Mouse (Mus musculus) G1E (cell line): ENCODE results near the gene Prkag1. TPM values are rescaled to one million over a fixed set of nuclear protein-coding genes. Genes with fewer than 3 reads are reported as not detected.
"Not testable (repeated sequence)": the region's sequence is repeated elsewhere in the genome, so short reads cannot be mapped to it uniquely, and the experiment has no call there.

Experiments
- ATAC-seq: 2 replicates; pipeline ENCODE4 v1.8.0; 2016; ENCODE audit warnings: mild to moderate bottlenecking; ENCODE audit not compliant: insufficient number of reproducible peaks, poor library complexity, low FRiP score, severe bottlenecking; ENCODE audit errors: extremely low read depth
- DNase-seq: peaks from one replicate; pipeline ENCODE4 v3.0.0; 2012; ENCODE audit warnings: low spot score
- H3K27me3 ChIP-seq: 2 replicates; pipeline ENCODE4 v1.6.1; 2012; ENCODE audit warnings: mild to moderate bottlenecking, low read length, inconsistent platforms; ENCODE audit not compliant: insufficient read depth
- H3K36me3 ChIP-seq: replicated peaks from 2 replicates; pipeline ENCODE3; 2012; ENCODE audit warnings: mild to moderate bottlenecking, inconsistent platforms
- H3K4me1 ChIP-seq: 2 replicates; pipeline ENCODE4 v1.6.1; 2012; ENCODE audit warnings: low read depth, low read length, inconsistent platforms, mixed read lengths; ENCODE audit not compliant: insufficient read depth
- H3K4me3 ChIP-seq: 2 replicates; pipeline ENCODE4 v1.5.1; 2012; ENCODE audit warnings: low read depth, mild to moderate bottlenecking, inconsistent platforms, low read length, moderate library complexity, mixed read lengths
- H3K9me3 ChIP-seq: replicated peaks from 2 replicates; pipeline ENCODE4 v1.6.1; 2012; ENCODE audit warnings: inconsistent platforms
- CTCF ChIP-seq: IDR thresholded peaks from 2 replicates; pipeline ENCODE4 v1.5.1; 2012; ENCODE audit warnings: low read depth, low read length, inconsistent platforms, mixed read lengths
- GATA1 ChIP-seq: IDR thresholded peaks from 2 replicates; pipeline ENCODE4 v1.6.1; 2012; ENCODE audit warnings: borderline replicate concordance, low read length, inconsistent platforms, mixed read lengths
- GATA2 ChIP-seq: IDR thresholded peaks from 2 replicates; pipeline ENCODE4 v1.6.1; 2012; ENCODE audit warnings: low read depth, low read length, inconsistent platforms, borderline replicate concordance
- POLR2AphosphoS5 ChIP-seq: IDR thresholded peaks from 2 replicates; pipeline ENCODE4 v1.6.1; 2012; ENCODE audit warnings: low read depth, low read length, inconsistent platforms; ENCODE audit not compliant: insufficient replicate concordance
- TAL1 ChIP-seq: conservative IDR thresholded peaks from 2 replicates; pipeline ENCODE4 v1.6.1; 2012; ENCODE audit warnings: low read depth, low read length, inconsistent platforms, mixed read lengths
- polyA plus RNA-seq: library from polyadenylated mRNA; stranded (reverse); fragments of >175 nt; gene quantifications from 2 replicates; pipeline ENCODE4 v1.2.3, GENCODE M21; 2012
- total RNA-seq, 2 experiments: library from RNA; stranded (forward) in 1 of 2; stranded (reverse) in 1 of 2; fragments of 200-1000 nt in 1 of 2; fragments of >200 nt in 1 of 2; fragmentation: Nextera tagmentation in 1 of 2; gene quantifications; 2 replicates each; pipeline ENCODE4 v1.2.3; 2014 to 2017

The Prkag1 gene
- total and polyA plus RNA-seq, 3 experiments = 62.8 to 150 (median 106) TPM

DNA sequence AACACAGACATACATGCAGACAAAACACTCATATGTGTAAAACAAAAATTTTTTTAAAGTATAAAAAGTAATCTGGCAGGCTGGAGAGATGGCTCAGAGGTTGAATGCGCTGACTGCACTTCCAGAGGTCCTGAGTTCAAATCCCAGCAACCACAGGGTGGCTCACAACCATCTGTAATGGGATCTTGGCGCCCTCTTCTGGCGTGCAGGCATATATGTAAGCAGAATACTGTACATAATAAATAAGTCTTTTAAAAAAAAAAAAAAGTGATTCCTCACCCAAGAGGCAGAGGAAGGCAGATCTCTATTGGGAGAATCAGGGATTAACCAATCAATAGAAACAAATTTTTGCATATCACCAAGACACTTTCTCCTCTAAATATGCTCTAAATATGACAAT is 7.9 kb downstream of the Prkag1 start:
- ATAC-seq = no peak
- H3K4me3 ChIP-seq = no peak overlapping the region
- no peaks in the 10 kb centered on the region for H3K9me3 ChIP-seq
- peaks cover 95% of the 10 kb centered on the region for H3K36me3 ChIP-seq
- peaks cover 44% of the 10 kb centered on the region for H3K4me1 ChIP-seq
- TF ChIP-seq CTCF = no peak
- no peak for TF ChIP-seq TAL1
- no peak for TF ChIP-seq GATA2
- TF ChIP-seq POLR2AphosphoS5 = no peak
- no peak for TF ChIP-seq GATA1
- DNase-seq = no peak
- H3K27me3 ChIP-seq = no peaks in the 10 kb centered on the region

- H3K4me1 ChIP-seq = peaks cover 32% of the 10 kb centered on the region
- ATAC-seq (no peak), DNase-seq (no peak)
- H3K36me3 ChIP-seq = peaks cover 95% of the 10 kb centered on the region
- no peaks in the 10 kb centered on the region for H3K9me3 ChIP-seq
- H3K27me3 ChIP-seq = no peaks in the 10 kb centered on the region
- no peak overlapping the region for H3K4me3 ChIP-seq
- no peak for TF ChIP-seq CTCF
- no peak for TF ChIP-seq GATA1
- TF ChIP-seq POLR2AphosphoS5 = no peak
- TF ChIP-seq GATA2 = no peak
Observed at GRCm38 (mm10) chr15:98822147-98822546, 9.2 kb downstream of the Prkag1 start.

DNA sequence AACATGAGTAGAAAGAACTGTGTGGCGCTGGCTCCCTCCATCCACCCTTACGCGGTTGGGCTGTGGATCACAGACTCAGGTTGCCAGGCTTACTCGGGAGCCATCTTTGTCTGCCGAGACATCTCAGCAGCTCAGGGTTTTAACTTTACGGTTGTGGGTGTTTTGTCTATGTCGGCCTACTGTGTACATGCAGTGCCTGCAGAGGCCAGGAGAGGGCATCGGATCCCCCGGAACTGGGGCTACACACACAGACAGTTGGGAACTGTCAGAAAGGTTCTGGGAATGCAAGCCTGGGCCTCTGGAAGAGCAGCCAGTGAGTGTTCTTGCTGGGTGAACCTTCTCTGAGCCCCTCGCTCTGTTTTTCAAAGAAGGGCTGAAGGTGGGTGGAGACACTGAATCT is 9.9 kb downstream of the Prkag1 start:
- ATAC-seq (no peak), DNase-seq (no peak)
- Histone ChIP-seq H3K27me3 (no peaks in the 10 kb centered on the region), H3K36me3 (peaks cover 95% of the 10 kb centered on the region), H3K9me3 (no peaks in the 10 kb centered on the region), H3K4me1 (peaks cover 25% of the 10 kb centered on the region), H3K4me3 (no peak overlapping the region)
- TF ChIP-seq CTCF = peak; percentile 35
- no peak for TF ChIP-seq GATA2

DNA sequence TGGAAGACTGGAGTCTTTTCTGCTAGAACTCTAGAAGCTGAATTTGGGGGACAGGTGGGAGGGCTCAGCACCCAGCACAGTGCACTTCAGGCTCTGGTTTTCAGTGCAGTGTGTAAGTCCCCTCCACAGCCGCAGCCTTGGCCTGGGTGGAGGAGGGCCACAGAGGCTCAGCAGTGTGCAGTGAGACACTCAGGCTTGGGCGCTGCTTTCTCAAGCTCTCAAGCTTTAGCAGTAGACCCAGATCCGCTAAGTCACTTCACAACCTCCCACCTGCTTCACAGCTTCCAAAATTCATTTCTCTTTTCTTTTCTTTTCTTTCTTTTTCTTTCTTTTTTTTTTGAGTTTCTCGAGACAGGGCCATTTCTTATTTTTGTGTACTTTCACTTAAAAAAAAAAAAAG is 10.4 kb downstream of the Prkag1 start:
- Histone ChIP-seq H3K27me3 (no peaks in the 10 kb centered on the region), H3K4me1 (peaks cover 21% of the 10 kb centered on the region), H3K36me3 (peaks cover 96% of the 10 kb centered on the region), H3K9me3 (no peaks in the 10 kb centered on the region), H3K4me3 (no peak overlapping the region)
- no peak for DNase-seq
- TF ChIP-seq GATA2 = no peak
- no peak for TF ChIP-seq CTCF
- TF ChIP-seq TAL1 = no peak
- ATAC-seq = no peak

DNA sequence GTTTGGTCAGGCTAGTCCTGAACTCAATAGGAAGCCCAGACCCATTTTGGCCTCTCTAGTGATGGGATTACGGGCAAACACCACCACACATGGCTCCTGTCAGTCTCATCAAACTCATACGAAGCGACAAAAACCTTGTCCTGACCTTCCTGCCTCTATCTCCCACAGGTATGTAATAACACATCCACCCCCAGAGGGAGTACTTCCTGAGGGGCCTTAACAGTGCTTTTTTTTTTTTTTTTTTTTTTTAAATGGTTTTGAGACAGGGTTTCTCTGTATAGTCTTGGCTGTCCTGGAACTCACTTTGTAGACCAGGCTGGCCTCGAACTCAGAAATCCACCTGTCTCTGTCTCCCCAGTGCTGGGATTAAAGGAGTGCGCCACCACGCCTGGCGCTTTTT is 13.2 kb downstream of the Prkag1 start:
- DNase-seq = no peak
- H3K9me3 ChIP-seq = no peaks in the 10 kb centered on the region
- no peak overlapping the region for H3K4me3 ChIP-seq
- H3K36me3 ChIP-seq = peaks cover 95% of the 10 kb centered on the region
- H3K27me3 ChIP-seq = no peaks in the 10 kb centered on the region
- no peak for ATAC-seq
- H3K4me1 ChIP-seq = peaks cover 8% of the 10 kb centered on the region
- TF ChIP-seq GATA1 (no peak), TAL1 (no peak), POLR2AphosphoS5 (no peak), GATA2 (no peak), CTCF (no peak)

- ATAC-seq (no peak), DNase-seq (no peak)
- H3K27me3 ChIP-seq = peaks cover 17% of the 10 kb centered on the region
- H3K36me3 ChIP-seq = peaks cover 83% of the 10 kb centered on the region
- H3K9me3 ChIP-seq = no peaks in the 10 kb centered on the region
- peaks cover 24% of the 10 kb centered on the region for H3K4me1 ChIP-seq
- TF ChIP-seq GATA1 (no peak), GATA2 (no peak), TAL1 (no peak), CTCF (no peak), POLR2AphosphoS5 (no peak)
- no peak overlapping the region for H3K4me3 ChIP-seq
Observed at GRCm38 (mm10) chr15:98812741-98813424, 18.4 kb downstream of the Prkag1 start.

DNA sequence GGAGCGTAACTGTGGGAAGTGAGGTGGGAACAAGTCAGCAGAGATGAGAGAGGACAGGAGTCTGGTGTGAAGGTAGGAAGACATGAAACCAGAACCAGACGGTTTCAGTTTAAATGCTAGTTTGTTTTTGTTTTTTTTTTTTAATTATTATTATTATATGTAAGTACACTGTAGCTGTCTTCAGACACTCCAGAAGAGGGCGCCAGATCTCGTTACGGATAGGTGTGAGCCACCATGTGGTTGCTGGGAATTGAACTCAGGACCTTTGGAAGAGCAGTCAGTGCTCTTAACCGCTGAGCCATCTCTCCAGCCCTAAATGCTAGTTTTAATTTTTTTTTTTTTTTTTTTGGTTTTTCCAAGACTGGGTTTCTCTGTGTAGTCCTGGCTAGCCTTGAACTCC is 21.1 kb downstream of the Prkag1 start:
- ATAC-seq, H3K9me3 ChIP-seq, DNase-seq, H3K4me3 ChIP-seq: not testable (repeated sequence)
- Histone ChIP-seq H3K27me3 (peaks cover 44% of the 10 kb centered on the region), H3K4me1 (peaks cover 50% of the 10 kb centered on the region), H3K36me3 (peaks cover 59% of the 10 kb centered on the region)
